Mouse (Mus musculus) large intestine, adult 2 months (tissue): ENCODE measurements around the gene Ccdc148. TPM values are rescaled to one million over a fixed set of nuclear protein-coding genes. Genes with fewer than 3 reads are reported as not detected.

Experiments used
- DNase-seq: peaks from one replicate; pipeline ENCODE4 v3.0.0-alpha.2; 2012; ENCODE audit warnings: low read depth, low spot score
- WGBS: fragments of 180-500 bp; shearing (Covaris S2); methylation state at CpG from one replicate; pipeline ENCODE4 v1.1.7; 2018; 5-methylcytosine and 5-hydroxymethylcytosine counted together
- polyA plus RNA-seq: library from polyadenylated mRNA; depleted of rRNA; stranded (reverse); fragments of >200 nt; gene quantifications from 2 replicates; pipeline ENCODE4 v1.2.3, GENCODE M21; 2012

The Ccdc148 gene
- polyA plus RNA-seq, 1 experiment = 0.09 TPM

DNA sequence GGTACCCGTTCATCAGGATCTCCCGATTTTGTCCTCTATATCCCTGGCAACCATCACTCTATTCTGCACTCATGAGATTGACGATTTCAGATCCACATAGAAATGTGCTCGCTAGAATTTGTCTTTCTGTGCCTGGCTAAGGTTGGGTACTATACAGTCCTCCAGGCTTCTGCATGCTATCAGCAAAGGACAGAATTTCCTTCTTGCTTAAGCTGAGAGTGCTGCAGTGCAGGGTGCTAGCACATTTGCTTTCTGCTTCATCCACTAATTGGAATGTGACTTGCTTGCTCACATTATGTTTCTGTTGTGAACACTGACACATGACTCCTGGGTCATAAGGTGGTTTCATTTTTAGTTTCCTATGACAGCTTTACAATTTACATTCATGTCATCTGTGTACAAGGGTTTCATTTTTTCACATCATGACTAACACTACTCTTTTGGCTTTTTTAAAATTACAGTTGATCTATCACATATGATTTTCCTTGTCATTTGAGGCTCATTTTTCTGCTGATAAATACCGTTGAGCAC, 104.8 kb downstream of the Ccdc148 start:
- 62% methylated on average over 5 of the region's 5 CpGs for WGBS
- no peak for DNase-seq

GRCm38 (mm10) chr2:59054339-59054738, 106.1 kb downstream of the Ccdc148 start:
- 83% methylated on average over 5 of the region's 5 CpGs for WGBS
- no peak for DNase-seq

- no peak for DNase-seq
- WGBS = 58% methylated on average over 7 of the region's 7 CpGs
These were observed 106.9 kb downstream of the Ccdc148 start for GRCm38 (mm10) chr2:59053461-59054039.

- 68% methylated on average over 8 of the region's 8 CpGs for WGBS
- DNase-seq = no peak
These were observed 110.1 kb downstream of the Ccdc148 start for GRCm38 (mm10) chr2:59050245-59050824.

DNA sequence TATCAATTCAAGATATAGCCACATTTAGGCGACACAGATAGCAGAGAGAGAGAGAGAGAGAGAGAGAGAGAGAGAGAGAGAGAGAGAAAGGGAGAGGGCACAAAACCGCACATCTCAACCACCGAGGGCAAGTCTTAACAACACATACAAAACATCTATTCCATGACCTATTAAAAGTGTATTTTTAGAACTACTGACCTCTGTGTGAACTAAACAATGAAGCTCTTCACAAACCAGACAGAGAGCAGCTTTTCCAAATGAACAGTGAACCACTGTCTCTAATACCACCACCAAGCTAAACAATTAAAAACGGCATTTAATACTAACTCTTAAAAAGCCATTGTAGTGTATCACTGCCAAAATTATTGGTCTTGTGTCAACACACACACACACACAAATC, 110.8 kb downstream of the Ccdc148 start:
- no peak for DNase-seq
- WGBS = 61% methylated on average over 4 of the region's 4 CpGs

DNA sequence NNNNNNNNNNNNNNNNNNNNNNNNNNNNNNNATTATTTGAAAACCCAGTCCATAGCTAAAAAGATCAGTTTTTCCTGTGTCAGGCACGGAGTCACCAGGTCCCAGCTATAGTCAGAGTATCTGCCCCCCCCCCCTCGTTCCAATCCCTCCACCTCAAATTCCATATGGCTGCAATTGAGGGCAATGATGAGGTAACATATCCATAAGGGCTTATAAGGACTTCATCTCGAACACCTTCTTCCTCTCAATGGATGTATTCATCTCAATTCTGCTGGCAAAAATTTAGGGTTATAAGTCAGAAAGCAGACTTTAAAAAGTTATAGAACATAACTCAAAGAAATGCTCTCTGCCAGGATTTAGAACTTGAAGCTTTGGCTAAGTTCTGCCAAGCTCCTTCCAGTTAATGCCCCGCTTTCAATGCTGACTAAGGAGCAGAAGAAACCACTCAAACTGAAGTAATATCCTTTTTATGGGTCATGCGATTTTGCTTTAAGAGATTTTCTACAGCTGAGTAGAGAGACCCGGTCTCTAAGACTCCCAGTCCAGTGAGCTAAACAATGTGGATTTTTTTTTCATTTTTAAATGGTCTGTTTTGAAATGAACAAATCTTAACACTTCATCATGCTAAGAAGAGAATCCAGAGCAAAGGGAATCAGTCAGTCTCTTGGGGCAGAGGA, 111.6 kb downstream of the Ccdc148 start:
- no peak for DNase-seq
- WGBS = 64% methylated on average over 6 of the region's 6 CpGs

DNA sequence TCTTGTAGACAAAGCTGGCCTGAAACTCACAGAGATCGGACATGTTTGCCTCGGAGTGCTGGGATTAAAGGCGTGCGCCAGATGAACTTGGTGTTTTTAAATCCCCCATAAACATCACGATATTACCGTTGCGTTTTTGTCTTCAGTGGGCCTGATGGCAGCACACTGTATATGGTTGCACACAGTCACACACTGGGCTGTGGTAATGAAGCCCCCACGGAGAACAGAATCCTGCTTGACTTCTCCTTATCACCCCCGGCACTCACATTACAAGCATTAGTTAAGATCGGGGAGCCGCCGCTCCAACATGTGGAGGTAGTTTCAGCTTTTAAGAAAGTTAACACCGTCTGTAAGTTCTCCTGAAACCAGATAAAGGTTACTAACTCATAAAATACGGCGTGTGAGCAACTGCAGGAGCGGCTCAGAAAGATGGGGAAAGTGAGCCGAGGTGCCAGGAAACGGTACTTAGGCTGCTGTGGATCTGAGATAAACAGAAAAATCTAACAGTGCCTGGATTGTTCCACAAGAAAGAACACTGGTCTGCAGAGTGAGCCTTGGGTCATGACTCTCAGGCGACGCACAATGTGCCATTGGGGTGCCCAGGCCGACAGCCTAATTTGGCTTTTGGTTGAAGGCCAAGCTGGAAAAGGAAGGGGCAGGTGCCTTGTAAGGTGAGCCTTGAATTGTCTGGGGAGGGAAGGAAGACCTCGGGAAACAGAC, 117.0 kb downstream of the Ccdc148 start:
- 61% methylated on average over 22 of the region's 22 CpGs for WGBS
- no peak for DNase-seq

DNA sequence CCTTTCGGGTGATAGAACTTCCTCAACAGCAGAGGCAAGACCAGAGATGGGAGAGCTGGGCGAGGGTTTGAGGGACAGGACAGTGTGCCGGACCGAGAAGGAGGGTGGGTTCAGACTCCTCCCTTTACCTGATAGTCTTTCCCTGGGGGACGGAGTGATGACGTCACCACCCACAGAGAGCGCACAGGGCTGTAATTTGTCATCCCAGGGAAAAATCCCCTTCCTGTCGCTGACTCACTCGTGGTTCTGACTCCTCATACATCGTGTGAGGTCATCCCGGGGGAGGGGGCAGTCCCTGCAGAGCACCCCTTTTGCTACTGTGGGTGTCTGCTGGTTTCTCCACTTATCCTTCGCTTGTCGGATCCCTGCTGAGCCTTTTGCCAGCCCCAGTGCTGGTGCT, 117.9 kb downstream of the Ccdc148 start:
- no peak for DNase-seq
- WGBS = 60% methylated on average over 13 of the region's 13 CpGs

DNA sequence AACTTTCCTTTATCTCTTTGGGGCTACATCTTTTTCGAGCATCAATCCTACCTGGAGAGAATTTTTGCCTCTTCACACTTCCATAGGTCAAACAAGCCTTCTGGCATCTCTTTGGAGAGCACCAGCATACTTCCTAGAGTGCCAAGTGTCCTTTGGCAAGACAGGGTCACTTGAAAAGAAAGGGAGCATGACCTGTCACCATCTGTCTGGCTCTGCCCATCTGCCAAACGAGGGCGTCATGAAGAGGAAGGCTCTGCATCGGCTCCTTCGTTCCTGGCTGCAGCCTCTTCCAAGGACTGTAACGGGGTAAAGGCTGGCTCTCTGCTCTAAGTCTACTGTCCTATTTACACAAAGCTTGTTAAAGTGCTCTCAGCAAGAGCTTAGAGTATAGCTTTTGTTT, 124.0 kb downstream of the Ccdc148 start:
- 31% methylated on average over 6 of the region's 6 CpGs for WGBS
- DNase-seq = no peak

DNA sequence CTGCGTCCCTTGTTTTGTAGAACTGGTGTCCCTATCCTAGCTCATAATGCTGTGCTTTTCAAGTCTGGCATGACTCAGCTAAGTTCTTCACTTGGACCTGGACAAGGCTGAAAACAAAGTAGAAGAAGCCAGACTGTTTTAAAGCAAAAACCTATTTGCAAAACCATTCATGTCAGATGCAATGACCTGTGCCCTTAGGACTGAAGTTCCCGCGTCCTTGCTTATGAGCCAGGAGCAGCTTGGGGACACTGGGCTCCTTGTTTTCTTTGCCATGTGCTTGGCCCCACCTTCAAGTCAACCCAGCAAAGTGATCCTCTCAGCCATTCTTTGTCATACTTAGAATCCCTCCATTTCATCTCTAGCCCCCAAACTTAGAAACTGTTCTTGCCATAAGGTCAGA, 125.3 kb downstream of the Ccdc148 start:
- 86% methylated on average over 3 of the region's 3 CpGs for WGBS
- no peak for DNase-seq

DNA sequence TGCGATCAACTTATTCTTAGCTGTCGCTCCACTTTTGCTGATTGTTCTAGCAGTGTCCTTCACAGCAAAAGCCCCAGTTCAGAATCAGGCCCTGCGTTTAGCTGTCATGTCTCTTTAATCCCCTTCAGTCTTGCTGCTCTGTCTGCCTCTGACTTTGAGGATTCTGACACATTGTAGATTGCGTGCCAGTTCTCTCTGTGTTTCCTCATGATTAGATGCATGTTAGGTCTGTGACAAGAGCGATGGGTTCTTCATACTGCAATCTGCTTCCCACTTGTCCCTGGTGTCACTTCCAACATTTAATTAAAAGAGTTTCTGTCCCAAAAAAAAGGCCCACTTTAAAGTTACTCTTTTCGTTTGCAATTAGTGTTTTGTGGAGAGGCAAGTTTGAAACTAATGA, 126.2 kb downstream of the Ccdc148 start:
- no peak for DNase-seq
- WGBS = 95% methylated on average over 6 of the region's 6 CpGs

DNA sequence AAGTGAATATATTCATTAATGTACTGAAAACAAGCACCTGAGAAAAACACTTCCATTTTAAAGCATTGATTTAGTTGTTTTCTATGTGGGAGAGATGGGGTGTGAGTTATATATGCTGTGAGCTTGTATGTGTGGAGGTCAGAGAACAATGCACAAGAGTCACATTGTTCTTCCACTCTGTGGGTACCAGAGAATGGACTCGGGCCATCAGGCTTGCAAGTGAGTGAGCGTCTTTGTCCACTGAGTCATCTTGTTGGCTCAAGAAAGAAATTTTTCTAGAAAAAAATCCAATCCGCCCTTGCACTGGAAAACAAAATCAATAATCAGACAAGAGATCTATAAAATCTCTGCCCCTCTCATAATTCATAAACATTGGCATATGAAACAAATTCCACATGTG, 135.9 kb downstream of the Ccdc148 start:
- 80% methylated on average over 3 of the region's 3 CpGs for WGBS
- no peak for DNase-seq

DNA sequence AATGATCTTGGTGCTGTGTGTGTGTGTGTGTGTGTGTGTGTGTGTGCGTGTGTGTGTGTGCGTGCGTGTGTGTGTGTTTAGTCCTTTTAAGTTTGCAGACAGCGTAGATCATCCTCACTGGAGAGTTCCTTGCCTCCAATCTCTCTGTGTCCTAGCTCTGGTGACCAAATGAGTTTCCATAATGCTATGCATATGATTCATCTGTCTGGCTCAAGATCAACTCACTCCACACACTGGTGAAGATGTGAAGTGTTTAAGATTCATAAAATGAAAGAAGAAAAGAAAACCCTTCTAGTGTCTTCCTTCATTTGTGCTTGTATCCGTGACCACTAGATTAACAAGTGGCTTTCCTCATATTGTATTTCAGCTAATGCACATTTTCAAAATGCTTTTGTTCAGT, 153.1 kb downstream of the Ccdc148 start:
- DNase-seq = no peak
- 90% methylated on average over 5 of the region's 5 CpGs for WGBS

DNA sequence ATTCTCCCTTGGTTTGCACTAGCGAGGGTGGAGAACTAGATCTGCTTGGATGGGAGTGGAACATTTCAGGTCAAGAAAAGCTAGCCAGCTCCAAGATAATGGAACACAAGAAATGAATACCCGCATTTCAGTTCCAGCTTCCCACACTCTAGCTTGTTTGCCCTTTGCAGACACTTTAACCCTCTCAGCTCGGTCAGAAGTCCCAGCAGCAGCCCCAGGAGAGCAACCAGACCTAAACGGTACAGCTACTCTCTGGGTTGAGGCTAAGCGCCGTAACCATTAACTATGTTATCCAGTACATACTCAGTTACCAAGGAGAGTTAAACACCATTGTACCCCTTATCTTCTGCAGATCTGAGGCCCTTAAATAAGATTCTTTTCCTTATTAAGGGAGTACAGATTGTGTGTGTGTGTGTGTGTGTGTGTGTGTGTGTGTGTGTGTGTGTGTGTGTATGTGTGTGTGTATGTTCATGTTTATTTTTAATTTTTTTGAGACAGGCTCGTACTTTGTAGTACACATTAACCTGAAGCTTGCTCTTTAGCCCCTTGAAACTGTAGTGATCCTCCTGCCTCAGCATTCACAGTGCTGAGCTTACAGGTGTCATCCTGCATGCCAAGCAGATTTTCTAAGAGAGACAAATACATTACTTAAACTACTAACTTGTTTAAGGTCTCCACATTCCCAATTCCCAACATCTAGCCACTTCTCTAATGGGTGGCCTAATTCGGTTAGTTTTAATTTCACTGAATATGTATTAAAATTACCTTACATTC, 153.7 kb downstream of the Ccdc148 start:
- no peak for DNase-seq
- WGBS = 77% methylated on average over 8 of the region's 8 CpGs

DNA sequence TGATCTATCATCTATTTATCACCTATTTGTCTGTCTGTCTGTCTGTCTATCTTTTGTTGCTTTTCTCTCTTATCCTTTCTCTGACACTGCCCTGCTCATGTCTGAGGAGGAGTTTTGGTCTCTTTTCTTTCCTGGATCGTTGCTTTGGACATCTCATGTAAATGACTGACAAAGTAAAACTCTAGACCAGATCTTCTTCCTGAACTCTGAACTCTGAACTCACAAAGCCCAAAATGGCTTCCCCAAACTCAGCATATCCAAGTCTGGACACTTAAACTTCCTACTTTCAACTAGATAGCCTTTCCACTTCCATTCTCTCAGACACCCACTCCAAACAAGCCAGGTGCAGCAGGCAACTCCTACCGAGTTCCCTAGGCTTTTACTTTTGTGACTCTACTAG, 163.3 kb downstream of the Ccdc148 start:
- no peak for DNase-seq
- whole genome bisulfite sequencing = 76% methylated on average over 2 of the region's 2 CpGs

- DNase-seq = no peak
- WGBS = 37% methylated on average over 14 of the region's 14 CpGs
These were observed 167.9 kb downstream of the Ccdc148 start for GRCm38 (mm10) chr2:58992431-58993191.

GRCm38 (mm10) chr2:58978095-58978494, 182.4 kb downstream of the Ccdc148 start:
- WGBS = 84% methylated on average over 7 of the region's 7 CpGs
- DNase-seq = no peak

GRCm38 (mm10) chr2:58971507-58972275, 188.8 kb downstream of the Ccdc148 start:
- no peak for DNase-seq
- 61% methylated on average over 9 of the region's 9 CpGs for WGBS
